Mouse (Mus musculus) midbrain, embryonic 14.5 days (tissue): Measurements from ENCODE around the gene Slc12a8. TPM values are rescaled to one million over a fixed set of nuclear protein-coding genes. Genes with fewer than 3 reads are reported as not detected.

Experiments used
- ATAC-seq: fragments of 200-750 bp; cut with Nextera tagmentation; 2 replicates; pipeline ENCODE4 v1.8.0; 2017; ENCODE audit warnings: moderate number of reproducible peaks, moderate library complexity; ENCODE audit not compliant: low FRiP score, low TSS enrichment
- DNase-seq: peaks from one replicate; pipeline ENCODE4 v3.0.0-alpha.2; 2015
- H3K27ac ChIP-seq: fragments of 300-500 bp; sonication (generic); replicated peaks from 2 replicates; pipeline ENCODE4 v1.5.1; 2014; ENCODE audit warnings: mild to moderate bottlenecking, low read depth, low read length, moderate library complexity
- H3K27me3 ChIP-seq: fragments of 300-500 bp; sonication (generic); 2 replicates; pipeline ENCODE4 v1.6.1; 2014; ENCODE audit warnings: low read length, control low read depth, mixed read lengths; ENCODE audit not compliant: control insufficient read depth, insufficient read depth
- H3K36me3 ChIP-seq: fragments of 300-500 bp; sonication (generic); 2 replicates; pipeline ENCODE4 v1.6.1; 2014; ENCODE audit warnings: low read length, control low read depth; ENCODE audit not compliant: control insufficient read depth, insufficient read depth
- H3K4me1 ChIP-seq: fragments of 300-500 bp; sonication (generic); 2 replicates; pipeline ENCODE4 v1.6.1; 2014; ENCODE audit warnings: mild to moderate bottlenecking, antibody characterized with exemption, low read length, control low read depth; ENCODE audit not compliant: control insufficient read depth, insufficient read depth
- H3K4me2 ChIP-seq: fragments of 300-500 bp; sonication (generic); 2 replicates; pipeline ENCODE4 v1.6.1; 2014; ENCODE audit warnings: mild to moderate bottlenecking, low read length, moderate library complexity
- H3K4me3 ChIP-seq: fragments of 300-500 bp; sonication (generic); replicated peaks from 2 replicates; pipeline ENCODE4 v1.5.1; 2014; ENCODE audit warnings: low read depth, low read length
- H3K9ac ChIP-seq: fragments of 300-500 bp; sonication (generic); replicated peaks from 2 replicates; pipeline ENCODE4 v1.6.1; 2014; ENCODE audit warnings: mild to moderate bottlenecking, low read length, moderate library complexity
- H3K9me3 ChIP-seq: fragments of 300-500 bp; sonication (generic); 2 replicates; pipeline ENCODE4 v1.6.1; 2016; ENCODE audit warnings: low read length, control low read depth, mixed read lengths; ENCODE audit not compliant: control insufficient read depth
- WGBS: fragments of 180-500 bp; shearing (Covaris S2); extraction: QIAGEN DNeasy Blood & Tissue Kit; methylation state at CpG from one replicate; pipeline ENCODE4 v1.1.7; 2014; 5-methylcytosine and 5-hydroxymethylcytosine counted together
- polyA plus RNA-seq: library from polyadenylated mRNA; unstranded; fragments of >200 nt; fragmentation: Nextera tagmentation; extraction: Ambion mirVana; gene quantifications from 2 replicates; pipeline ENCODE4 v1.2.1, GENCODE M21; 2014

The Slc12a8 gene
- polyA plus RNA-seq, 1 experiment from 2014 or later = 0.80 TPM

DNA sequence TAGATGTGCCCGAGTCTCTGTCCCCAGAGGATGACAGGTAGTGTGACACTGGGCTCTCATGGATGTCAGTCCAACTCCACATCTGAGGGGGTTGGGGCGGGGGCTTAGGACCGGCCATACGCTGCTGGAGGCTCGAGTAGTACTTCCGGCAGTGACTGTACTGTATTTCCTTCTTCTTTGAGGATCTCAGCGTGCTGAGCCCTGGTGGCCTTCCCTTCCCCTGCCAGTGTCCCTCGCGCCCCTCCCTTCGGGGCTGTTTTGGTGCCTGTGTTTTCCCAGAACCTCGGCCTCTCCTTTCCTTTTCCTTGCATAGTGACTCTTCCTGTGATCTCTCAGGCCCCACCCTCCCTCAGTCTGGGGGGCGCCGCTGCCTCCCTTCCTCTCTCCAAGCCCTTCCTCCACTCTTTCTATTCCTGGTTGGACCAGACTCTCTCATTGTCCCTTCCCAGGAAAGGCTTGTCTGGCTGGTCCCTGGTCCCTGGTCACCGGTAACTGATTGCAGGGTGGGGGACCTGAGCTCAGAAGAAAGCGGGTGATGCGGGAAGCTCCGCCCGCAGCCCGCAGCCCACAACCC is 66.8 kb downstream of the Slc12a8 start:
- Histone ChIP-seq H3K27me3 (no peaks in the 10 kb centered on the region), H3K4me1 (peaks cover 20% of the 10 kb centered on the region), H3K4me2 (peak overlapping the region; percentile 45), H3K9ac (peak overlapping the region; percentile 20; the same call in 1 of the 2 replicates), H3K9me3 (no peaks in the 10 kb centered on the region), H3K36me3 (no peaks in the 10 kb centered on the region), H3K27ac (peak overlapping the region; percentile 76), H3K4me3 (0 out of 2 replicates have a peak overlapping the region, but pooled peaks have one; percentile 7)
- 20% methylated on average over 19 of the region's 19 CpGs for WGBS
- peak; percentile 35; the same call in 1 of the 2 replicates for ATAC-seq
- DNase-seq = peak; percentile 37

DNA sequence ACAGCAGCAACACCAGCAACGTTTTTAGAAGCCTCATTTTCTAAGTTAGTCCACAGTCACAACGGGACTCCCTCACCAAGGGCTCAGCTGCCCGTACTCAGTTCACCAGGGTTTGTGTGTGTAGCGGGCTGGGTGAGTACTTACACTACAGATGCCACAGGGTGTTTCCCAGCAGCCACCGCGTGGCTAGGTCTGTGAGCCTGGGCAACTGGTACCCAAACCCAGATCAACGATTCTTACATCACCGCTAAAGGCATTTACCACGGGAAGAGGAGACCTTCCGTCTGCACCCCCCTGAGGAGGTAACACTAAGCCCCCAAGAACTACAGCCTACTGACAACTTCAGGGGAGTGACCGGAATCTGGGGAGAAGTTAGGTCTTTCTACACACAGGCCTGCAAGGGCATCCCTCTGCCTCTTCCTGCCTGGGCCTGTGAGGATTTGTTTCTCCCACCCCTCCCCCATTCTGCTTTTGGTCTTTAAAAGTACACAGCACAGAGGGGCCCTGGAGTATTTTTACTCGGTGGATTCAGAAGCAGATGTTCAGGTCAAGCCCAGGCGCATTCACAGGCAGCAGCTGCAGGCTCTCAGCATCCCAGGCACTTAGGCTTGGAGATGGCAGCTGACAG is 67.4 kb downstream of the Slc12a8 start:
- H3K4me2 ChIP-seq = peak overlapping the region; percentile 45
- 21% methylated on average over 13 of the region's 13 CpGs for WGBS

DNA sequence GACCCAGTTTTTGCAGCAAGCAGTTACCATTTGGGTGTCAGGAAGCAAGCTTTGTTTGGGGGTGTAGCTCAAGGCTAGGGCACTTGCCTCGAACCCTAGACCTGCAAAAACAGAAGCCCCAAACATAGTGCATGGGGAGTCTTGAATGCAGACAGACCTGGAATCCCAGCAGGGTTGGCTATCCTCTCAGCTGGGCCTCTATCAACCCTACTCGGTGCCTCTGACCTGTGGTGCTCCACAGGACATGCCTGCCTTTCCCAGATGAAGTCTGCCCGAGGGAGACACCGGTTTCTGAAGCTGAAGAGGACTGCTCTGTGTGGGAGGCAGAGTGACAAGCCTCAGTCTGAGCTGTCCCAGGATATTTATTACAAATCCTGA is 67.9 kb downstream of the Slc12a8 start:
- WGBS = 17% methylated on average over 4 of the region's 4 CpGs
- Histone ChIP-seq H3K4me1 (peaks cover 20% of the 10 kb centered on the region), H3K4me3 (no peak overlapping the region), H3K27me3 (no peaks in the 10 kb centered on the region), H3K4me2 (no peak overlapping the region), H3K9me3 (no peaks in the 10 kb centered on the region), H3K9ac (no peak overlapping the region), H3K27ac (0 out of 2 replicates have a peak overlapping the region, but pooled peaks have one; percentile 6), H3K36me3 (no peaks in the 10 kb centered on the region)
- no peak for DNase-seq
- ATAC-seq = no peak

More for the DNA sequence above, 67.4 kb downstream of the Slc12a8 start:
- no peaks in the 10 kb centered on the region for H3K9me3 ChIP-seq
- DNase-seq = peak; percentile 65
- 0 out of 2 replicates have a peak overlapping the region, but pooled peaks have one; percentile 7 for H3K4me3 ChIP-seq
- peaks cover 20% of the 10 kb centered on the region for H3K4me1 ChIP-seq
- no peaks in the 10 kb centered on the region for H3K27me3 ChIP-seq
- peak overlapping the region; percentile 20; the same call in 1 of the 2 replicates for H3K9ac ChIP-seq
- no peaks in the 10 kb centered on the region for H3K36me3 ChIP-seq
- peak overlapping the region; percentile 76 for H3K27ac ChIP-seq
- ATAC-seq = no peak; the same call in 1 of the 2 replicates

DNA sequence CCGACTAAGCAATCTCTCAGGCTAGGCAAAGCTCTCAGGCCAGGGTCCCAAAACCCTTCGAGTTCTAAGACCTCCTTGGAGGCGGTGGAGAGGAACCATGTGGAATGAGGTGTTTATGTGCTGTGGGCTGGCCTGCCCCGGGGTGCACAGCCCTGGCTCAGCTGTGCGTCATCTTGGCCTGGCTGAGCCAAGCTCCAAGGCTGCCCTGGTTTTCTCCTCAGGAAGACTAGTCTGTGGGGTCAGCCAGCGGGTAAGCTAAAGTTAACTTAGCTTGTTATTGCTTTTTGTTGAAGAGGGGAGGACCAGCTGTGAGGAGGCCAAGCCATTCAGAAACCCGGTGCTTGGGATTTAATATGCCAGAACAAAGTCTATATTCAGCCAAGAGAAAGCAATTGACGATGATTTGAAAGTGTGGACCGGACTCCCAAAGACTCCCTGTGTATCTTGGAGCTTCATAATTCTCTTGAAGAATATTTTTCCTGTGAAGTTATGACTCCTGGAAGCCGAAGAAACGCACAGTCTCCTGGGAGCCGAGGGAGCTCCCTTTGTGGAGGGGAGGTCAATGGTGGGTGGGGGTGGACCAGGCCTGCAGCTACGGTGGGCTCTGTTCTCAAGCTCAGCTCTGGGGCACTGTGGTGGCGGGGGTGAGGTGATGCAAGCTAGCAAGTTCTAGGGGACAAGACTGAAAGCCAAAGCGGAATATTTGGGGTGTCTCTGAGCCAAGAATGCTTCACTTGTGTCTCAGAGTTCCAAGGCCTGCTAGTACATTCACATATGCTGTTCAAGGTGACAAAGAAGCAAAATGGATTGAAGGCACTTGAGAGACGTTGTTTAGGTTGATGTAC is 70.4 kb downstream of the Slc12a8 start:
- H3K27me3 ChIP-seq = no peaks in the 10 kb centered on the region
- H3K27ac ChIP-seq = no peak overlapping the region
- H3K4me2 ChIP-seq = no peak overlapping the region
- ATAC-seq (no peak), DNase-seq (no peak)
- H3K9ac ChIP-seq = no peak overlapping the region
- no peaks in the 10 kb centered on the region for H3K9me3 ChIP-seq
- H3K4me1 ChIP-seq = peaks cover 20% of the 10 kb centered on the region
- WGBS = 78% methylated on average over 16 of the region's 16 CpGs
- H3K4me3 ChIP-seq = no peak overlapping the region
- H3K36me3 ChIP-seq = no peaks in the 10 kb centered on the region

DNA sequence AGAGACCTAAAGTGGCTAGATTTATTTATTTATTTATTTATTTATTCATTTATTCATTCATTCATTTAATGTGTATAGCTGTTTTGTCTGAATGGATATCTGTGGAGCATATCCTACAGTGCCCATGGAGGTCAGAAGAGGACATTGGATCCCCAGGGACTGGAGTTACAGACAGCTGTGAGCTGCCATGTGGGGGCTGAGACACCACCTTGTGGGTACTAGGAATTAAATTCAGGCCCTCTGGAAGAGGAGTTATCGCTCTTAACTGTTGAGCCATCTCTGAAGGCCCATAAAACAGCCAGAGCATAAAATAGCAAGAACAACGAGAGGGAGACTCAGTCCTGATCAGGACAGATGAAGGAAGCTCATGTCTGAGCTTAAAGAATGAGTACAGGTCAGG is 71.7 kb downstream of the Slc12a8 start:
- Histone ChIP-seq H3K4me2 (no peak overlapping the region), H3K4me1 (peaks cover 21% of the 10 kb centered on the region), H3K36me3 (no peaks in the 10 kb centered on the region), H3K9me3 (no peaks in the 10 kb centered on the region), H3K27ac (no peak overlapping the region), H3K27me3 (no peaks in the 10 kb centered on the region), H3K4me3 (no peak overlapping the region), H3K9ac (no peak overlapping the region)
- ATAC-seq (no peak), DNase-seq (no peak)
- WGBS = 91% methylated on average over 2 of the region's 2 CpGs

DNA sequence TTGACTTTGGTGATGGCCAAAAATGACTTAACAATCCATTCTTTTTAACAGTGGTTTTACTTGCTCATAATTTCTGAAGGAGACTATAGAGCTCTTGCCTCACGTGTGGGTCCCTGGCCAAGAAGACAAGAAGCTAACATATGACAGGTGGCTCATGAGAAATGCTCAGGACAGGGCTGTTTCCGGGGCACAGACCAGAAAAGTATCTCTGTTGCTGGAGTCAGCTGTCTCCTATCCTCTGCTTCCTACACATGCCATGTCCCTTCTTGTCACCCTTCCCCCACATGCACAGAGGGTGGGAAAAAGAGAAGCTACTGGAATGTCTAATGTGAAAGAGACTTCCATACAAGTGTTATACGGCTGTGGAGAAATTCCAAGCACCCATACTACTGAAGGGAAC is 73.3 kb downstream of the Slc12a8 start:
- no peak overlapping the region for H3K9ac ChIP-seq
- no peaks in the 10 kb centered on the region for H3K9me3 ChIP-seq
- H3K4me1 ChIP-seq = peaks cover 14% of the 10 kb centered on the region
- 93% methylated on average over 3 of the region's 3 CpGs for WGBS
- H3K4me3 ChIP-seq = no peak overlapping the region
- no peak for DNase-seq
- no peak overlapping the region for H3K27ac ChIP-seq
- ATAC-seq = no peak
- H3K36me3 ChIP-seq = no peaks in the 10 kb centered on the region
- H3K27me3 ChIP-seq = no peaks in the 10 kb centered on the region
- no peak overlapping the region for H3K4me2 ChIP-seq

DNA sequence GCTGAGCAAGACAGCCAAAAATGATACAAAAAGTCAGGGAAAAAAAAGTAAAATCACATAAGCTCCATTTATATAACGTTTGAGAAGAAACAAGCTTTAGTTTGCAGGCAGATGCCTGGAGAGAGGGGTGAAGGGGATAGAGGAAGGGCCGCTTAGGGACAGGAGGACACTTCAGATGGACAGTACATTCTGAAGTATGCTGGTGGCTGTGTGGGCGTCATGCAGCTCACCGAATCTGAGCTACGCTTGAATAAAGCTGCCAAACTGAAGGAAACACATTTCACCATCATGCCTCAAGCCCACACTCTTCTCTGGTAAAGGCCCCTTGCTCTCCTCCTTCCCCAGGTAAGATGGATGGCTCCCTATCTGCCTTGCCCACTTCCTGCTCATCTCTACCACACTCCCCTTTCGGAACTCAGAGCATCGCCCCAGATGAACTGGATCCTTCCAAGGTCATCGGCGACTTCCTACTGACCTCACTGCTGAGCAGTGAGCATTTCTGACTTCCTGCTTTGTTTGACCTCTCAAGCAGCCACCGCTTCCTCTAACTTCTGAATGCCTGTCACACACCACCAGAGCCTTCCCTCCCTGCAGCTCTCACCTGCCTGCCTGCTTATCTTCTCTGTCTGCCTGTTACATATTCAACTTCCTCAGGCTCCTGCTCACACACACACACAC is 74.4 kb downstream of the Slc12a8 start:
- Histone ChIP-seq H3K4me3 (no peak overlapping the region), H3K27ac (no peak overlapping the region), H3K36me3 (no peaks in the 10 kb centered on the region), H3K27me3 (no peaks in the 10 kb centered on the region), H3K4me2 (no peak overlapping the region), H3K9ac (no peak overlapping the region), H3K9me3 (no peaks in the 10 kb centered on the region), H3K4me1 (peaks cover 14% of the 10 kb centered on the region)
- ATAC-seq (no peak), DNase-seq (no peak)
- WGBS = 84% methylated on average over 10 of the region's 10 CpGs

DNA sequence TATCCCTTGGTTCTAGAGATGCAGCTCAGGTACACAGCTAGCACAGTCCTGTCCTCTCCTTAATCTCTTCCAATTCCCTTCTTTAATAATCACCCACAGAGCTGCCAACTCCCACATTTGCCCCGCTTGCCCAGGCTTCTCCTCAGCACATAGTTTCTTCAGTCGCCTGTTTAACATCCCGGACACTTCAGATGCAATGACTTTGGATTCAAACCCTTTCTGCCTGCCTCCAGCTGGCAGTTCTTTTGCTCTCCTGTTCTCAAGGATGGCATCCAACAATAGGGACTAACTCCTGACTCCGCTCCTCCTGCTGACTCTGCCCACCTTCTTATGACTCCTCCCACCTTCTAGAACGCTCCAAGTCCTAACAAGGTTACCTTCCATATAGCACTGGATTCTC is 75.2 kb downstream of the Slc12a8 start:
- 97% methylated on average over 5 of the region's 5 CpGs for WGBS
- no peaks in the 10 kb centered on the region for H3K9me3 ChIP-seq
- H3K36me3 ChIP-seq = no peaks in the 10 kb centered on the region
- no peak for ATAC-seq
- peaks cover 14% of the 10 kb centered on the region for H3K4me1 ChIP-seq
- H3K4me2 ChIP-seq = no peak overlapping the region
- no peak for DNase-seq
- no peak overlapping the region for H3K9ac ChIP-seq
- H3K27ac ChIP-seq = no peak overlapping the region
- no peaks in the 10 kb centered on the region for H3K27me3 ChIP-seq
- H3K4me3 ChIP-seq = no peak overlapping the region
